Mouse (Mus musculus): ENCODE results near the gene Sh2d5.

The Sh2d5 gene

DNA sequence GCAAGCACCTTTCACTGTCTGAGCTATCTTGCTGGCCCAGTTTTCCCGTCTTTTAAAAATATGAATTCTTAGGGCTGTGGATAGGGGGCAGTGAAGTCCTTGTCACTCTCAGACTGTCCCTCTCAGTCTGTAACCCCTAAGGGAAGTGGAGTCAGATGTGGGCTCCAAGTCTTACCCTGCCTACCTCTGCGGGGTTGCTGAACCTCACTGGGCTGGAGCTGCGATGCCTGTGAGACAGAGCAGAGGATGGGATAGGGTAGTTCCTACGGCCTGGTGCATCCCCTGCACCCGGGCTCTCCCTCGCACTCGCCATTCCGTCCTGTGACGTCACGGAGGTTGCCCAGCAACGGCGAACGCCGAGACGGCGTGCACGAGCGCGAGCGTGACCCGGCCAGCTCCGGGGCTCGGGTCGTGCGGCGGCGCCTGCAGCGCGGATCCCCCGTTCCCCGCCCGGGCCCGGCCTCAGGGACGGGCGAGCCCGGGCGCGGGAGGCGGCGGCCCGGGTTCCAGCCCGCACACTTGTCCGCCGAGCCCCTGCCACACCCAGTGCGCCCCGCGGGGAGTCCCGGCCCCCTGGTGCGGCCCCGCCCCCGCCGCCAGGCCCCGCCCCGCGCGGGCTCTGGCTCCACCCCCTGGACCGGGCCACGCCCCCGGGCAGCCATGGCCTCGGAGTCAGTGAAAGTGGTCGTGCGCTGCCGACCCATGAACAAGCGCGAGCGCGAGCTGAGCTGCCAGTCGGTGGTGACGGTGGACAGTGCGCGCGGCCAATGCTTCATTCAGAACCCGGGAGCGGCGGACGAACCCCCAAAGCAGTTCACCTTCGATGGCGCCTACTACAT is 11.9 kb downstream of the Sh2d5 start:
- in situ Hi-C loops (cut with MboI), result no loop called here

DNA sequence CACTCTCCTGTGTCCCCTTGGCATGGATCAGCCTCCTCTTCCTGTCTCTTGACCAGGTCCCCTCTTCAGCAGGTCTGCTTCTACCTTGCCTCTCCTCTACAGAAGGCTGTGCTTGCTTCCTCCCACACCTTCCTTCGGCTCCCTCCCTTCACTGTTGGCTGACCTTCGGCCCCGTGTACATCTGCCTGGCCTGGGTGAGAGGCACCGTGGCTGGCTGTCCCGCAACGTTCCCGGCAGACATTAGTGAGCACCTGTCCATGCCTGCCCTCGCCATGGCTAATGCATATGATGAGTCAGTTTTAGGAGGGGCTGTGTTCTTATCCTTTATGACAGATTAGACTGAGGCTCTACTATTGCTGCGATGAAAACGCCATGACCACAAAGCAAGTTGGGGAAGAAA is 17.7 kb downstream of the Sh2d5 start:
- in situ Hi-C loops (cut with MboI), result no loop called here

DNA sequence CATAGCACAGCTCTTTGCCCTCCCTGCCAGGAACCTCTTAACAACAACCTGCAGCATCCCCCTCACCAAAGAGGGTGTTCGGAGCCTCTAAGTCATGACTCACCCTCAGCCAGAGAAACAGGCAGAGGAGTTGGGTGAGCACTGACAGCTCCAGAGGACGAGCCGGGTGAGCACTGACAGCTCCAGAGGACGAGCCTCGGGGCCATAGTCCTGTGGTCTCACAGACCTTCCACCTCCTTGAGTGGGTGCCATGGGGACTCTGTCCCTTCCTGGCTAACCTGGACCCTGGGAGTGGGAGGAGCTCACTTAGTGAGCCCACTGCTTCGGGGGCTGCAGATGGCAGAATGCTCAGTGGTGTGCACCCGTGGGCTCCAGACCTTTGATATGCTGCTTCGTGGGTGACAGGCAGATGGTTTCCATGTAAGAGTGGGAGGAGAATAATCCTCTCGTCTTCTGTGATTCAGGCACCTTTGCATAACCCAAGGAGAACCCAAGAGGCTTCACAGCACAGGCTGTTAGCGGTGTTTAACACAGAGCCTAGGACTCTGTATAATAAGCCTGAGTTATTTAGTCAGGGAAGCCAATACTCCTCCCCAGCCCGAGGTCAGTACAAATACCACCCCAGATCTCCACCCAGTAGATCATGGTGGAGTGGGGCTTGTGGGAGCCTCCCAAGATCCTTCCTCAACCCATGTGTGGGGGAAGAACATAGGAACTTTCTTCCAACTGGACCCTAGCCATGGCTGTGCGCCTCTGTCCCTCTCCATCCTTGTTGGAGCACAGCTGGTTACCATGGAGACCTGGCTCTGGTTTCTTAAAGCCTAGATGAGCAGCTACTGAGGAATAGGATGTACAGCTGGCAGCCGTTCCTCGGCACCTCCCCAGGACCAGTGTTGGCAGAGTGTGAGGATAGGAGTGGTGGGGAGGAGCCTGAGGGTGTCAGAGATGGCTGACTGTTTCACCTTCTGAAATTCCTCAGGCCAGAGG is 22.1 kb downstream of the Sh2d5 start:
- in situ Hi-C loops (cut with MboI), result no loop called here

DNA sequence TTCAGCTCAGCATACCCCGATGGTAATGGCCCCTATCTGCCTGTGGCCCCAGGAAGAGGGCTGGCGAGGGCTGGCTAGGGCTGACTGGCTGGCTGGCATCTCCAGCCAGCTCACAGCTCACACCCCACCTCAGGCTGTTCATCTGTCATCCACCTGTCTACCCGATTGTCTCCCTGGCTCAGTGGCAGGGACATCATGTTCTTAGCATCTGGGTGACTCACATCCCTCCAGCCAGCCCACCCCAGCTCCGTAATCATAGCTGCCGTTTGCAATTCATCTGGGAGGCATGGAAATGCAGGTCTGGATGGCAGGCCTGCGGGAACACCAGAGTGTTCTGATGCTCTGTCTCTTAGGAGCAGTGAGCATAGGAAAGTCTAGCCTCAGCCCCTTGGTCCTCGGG is 28.1 kb downstream of the Sh2d5 start:
- in situ Hi-C loops (cut with MboI), result no loop called here

DNA sequence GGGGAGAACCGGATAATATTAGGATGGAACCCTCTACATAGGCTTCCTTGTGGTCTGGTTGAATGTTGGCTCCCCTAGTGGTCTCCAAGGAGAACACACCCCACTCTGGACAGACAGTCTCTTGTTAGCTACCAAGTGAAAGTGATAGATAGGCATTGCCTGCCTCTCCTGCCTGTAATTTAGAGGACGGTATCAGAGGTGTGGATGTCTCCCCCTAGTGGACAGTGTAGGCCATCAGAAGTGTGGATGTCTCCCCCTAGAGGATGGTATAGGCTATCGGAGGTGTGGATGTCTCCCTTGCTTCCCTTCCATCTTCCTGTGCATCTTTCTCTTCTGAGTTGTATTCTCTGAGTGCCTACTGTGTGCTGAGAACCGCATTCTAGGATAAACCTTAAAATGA is 32.6 kb downstream of the Sh2d5 start:
- in situ Hi-C loops (cut with MboI), result no loop called here

DNA sequence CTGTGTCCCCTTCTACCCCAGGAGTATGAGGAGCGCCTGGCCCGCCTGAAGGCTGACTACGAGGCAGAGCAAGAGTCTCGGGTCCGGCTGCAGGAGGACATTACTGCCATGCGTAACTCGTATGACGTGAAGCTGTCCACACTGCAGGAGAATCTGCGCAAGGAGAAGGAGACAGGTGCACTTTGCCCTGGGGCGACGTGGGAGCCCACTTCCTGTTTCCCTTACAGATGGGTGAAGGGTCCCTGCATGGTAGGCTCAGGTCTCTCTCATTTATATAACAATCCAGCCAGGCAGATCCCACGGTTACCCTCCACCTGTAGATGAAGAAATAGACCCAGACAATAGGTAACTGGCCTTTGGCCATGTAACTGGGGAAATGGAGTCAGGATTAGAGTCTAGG is 36.2 kb downstream of the Sh2d5 start:
- in situ Hi-C loops (cut with MboI), result no loop called here

DNA sequence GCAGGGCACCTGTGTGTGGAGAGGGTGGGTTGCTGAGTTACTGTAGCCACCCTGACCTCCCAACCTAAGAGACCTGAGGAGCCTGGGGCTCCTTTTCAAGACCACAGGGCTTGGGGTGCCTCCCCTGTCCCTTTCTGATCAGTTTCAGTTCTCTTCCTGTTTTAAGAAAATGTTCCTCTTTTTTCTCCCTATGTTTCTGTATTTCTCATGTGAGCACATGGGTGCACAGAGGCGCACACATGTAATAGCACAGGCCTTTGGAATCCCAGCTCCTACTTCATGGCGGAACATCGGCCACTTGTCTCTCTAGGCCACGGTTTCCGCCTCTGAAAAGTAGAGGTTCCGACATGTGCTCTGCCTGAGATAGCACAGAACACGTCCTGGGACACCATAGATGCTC is 38.5 kb downstream of the Sh2d5 start:
- in situ Hi-C loops (cut with MboI), result no loop called here

DNA sequence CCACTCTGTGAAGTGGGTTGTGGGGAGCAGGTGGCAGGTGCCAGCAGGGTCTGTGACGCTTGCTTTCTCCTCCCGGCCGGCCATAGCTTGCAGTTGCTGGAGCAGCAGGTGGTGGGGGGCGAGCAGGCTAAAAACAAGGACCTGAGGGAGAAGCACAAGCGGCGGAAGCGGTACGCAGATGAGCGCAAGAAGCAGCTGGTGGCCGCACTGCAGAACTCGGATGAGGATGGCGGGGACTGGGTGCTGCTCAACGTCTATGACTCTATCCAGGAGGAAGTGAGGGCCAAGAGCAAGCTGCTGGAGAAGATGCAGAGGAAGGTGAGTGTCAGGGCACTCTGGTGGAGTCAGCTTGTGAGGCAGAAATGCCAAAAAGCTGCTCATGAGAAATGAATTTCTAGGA is 41.8 kb downstream of the Sh2d5 start:
- in situ Hi-C loops (cut with MboI), result no loop called here

DNA sequence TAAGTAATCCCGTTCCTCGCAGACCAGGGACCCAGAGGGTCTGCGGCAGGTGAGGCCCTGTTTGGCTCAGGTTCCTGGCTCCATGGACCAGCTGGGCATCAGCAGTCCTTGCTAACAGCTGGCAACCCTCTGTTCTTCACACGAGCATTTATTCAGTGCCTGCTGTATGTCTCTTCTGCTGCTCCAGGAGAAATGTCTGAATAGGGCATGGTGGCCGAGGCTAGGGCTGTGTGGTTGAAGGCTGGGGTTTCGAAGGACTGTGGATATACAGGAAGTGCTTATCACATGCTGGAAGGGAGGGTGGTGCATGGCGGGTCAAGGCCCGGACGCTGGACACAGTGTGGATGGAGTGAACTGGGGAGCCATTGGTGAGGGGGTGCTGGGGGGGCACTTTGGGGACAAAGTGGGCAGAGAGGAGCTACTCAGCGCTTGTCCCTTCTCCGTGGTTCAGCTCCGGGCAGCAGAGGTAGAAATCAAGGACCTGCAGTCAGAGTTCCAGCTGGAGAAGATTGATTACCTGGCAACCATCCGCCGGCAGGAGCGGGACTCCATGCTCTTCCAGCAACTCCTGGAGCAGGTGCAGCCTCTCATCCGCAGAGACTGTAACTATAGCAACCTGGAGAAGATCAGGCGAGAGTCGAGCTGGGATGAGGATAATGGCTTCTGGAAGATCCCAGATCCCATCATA is 43.2 kb downstream of the Sh2d5 start:
- in situ Hi-C loops (cut with MboI), result no loop called here

DNA sequence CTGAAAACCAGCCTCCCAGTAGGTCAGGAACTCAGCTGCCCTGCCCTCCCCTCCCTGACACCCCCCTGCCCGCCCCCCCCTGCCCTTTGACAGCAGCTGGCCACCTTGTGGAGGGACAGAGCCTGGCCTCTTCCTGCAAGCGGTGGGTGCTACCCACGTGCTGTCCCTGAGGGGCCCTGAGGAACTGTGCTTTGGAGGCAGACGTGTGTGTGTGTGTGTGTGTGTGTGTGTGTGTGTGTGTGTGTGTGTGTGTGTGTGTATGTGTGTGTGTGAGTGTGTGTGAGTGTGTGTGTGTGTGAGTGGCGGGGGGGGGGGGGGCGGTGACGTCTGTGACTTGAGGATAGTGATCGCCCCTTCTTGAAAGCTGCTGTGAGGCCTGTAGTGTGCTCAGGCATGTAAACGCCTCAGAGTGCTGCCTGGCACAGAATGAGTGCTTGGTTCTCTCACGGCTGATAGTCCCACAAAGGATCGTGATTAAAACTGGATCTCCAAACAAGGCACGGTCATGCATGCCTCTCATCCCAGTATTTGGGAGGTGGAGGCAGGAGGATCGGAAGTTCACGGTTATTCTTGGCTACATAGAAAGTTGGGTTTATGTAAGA is 43.8 kb downstream of the Sh2d5 start:
- in situ Hi-C loops (cut with MboI), result no loop called here

DNA sequence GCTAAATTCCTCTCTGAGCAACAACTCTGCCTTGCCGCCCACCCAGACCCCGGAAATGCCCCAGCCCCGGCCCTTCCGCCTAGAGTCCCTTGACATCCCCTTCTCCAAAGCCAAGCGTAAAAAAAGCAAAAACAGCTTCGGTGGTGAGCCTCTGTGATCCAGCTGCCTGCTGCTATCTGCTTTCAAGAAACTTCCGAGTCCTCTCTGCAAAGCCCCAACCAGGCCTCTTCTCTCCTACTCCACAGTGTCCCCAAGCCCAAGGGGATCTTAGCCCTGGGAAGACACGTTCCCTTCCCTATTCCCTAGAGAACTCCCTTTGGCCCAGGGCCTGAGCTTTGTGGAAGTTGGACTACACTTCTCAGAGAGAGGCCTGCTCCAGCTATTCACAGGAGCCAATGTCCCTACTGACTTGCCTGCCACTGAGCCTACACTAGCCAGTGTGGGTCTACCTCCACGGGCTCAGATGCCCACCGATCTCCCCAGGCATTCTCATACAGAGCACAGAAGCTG is 51.1 kb downstream of the Sh2d5 start:
- in situ Hi-C loops (cut with MboI), result no loop called here

DNA sequence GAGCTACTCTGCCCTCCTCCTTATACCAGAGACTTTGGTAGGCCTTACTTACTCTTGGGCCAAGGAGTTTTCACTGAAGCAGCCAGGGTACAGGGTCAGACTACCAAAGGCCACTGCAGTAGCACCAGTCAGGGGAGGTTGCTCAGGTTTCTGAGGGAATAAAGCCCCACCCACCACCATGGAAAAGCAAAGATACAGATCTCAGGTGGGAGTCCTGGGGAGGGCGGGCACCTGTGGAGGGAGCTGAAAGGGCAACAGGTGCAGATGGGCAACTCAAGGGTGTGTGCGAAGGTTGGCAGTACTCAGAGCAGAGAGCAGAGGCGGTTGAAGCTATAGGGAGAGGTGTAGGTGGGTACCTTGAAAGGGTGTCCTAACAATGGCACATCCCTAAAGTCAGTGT is 52.8 kb downstream of the Sh2d5 start:
- in situ Hi-C loops (cut with MboI), result no loop called here

DNA sequence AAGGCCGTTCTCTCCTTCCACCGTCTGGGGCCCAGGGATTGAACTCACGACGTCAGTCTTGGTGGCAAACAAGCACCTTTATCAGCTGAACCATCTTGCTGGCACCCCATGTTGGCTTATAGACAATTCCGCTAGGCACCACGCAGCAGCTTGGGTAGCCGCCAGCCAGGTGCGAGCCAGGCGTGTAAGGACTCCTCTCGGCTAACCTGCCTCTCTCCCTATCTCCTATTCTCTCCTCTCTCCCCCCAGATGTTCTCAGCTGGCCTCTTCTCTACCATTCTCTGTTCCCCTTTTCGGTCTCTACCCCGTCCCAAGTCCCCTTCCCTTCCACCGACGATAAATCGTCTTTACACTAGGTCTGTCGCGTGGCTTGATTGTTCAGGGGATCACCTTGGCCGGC is 53.5 kb downstream of the Sh2d5 start:
- in situ Hi-C loops (cut with MboI), result no loop called here

DNA sequence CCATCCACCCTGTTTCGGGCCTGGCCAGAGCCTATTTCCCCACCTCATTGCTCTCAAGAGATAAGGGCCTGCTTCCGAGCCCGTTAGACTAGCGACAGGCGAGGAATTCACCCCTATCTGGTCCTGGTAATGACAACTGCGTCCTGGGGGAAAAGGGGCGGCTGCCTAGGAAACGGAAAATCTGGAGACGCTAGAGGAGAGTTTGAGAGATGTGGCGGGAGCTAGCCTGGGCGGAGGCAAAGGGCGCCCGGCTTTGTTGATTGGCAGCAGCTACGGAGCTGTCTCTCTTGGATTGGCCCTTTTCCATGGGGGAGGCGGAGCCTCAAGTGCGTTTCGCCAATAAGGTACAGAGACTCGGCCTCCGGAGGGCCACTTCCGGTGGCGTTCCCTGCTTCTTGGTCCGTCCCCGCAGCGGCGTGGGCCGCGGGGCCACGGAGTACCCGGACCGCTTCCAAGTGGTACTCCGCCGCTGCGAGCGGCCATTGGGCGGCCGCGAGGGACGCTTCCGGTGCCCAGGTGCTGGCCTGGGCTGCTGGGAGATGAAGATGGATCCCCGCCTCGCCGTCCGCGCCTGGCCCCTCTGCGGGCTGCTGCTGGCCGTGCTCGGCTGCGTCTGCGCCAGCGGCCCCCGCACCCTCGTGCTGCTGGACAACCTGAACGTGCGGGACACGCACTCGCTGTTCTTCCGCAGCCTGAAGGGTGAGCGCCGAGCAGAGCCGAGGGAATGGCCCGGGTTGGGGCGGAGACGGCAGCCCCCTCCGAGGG is 54.3 kb downstream of the Sh2d5 start, which contains the start of gene Ddost:
Ddost (plus strand) TSS at position 391 of the 765 bp plus-strand sequence.
- in situ Hi-C loops (cut with MboI), result no loop called here

DNA sequence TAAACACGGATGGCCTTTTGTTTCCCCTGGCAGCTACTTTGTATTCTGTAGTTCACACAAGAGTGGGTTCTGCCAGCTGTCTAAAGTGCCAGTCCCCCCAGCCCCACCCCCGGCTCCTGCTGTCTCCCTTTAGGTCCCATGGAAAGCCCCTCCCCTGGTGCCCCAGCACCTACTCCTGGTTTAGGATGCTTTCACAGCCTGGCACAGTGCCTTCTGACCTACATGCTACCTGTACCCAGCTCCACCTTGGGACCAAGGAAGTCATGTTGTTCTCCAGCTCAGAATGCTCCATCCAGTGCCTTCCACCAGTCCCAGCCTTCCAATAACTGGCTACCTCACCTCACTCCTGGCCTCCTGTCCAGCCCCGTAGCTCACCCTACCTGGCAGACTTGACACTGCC is 56.8 kb downstream of the Sh2d5 start:
- in situ Hi-C loops (cut with MboI), result no loop called here

DNA sequence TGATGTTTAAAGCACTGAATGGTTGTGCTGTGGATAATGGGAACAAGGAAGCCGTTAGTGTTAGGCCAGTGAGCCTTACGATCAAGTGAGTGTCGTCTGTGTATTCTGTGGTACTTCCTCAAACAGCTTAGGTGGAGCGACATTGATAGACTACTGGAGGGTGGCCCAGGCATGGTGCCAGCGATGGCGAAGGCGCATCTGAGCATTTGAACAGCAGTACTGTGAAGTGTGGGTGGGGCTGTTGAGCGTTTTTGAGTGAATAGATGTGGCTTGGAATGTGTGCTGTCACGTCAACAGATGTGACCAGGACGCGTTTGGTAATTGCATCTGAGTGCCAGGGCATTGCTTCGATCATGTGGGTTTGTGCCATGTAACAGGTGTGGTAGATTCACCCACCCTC is 57.5 kb downstream of the Sh2d5 start:
- in situ Hi-C loops (cut with MboI), result no loop called here

DNA sequence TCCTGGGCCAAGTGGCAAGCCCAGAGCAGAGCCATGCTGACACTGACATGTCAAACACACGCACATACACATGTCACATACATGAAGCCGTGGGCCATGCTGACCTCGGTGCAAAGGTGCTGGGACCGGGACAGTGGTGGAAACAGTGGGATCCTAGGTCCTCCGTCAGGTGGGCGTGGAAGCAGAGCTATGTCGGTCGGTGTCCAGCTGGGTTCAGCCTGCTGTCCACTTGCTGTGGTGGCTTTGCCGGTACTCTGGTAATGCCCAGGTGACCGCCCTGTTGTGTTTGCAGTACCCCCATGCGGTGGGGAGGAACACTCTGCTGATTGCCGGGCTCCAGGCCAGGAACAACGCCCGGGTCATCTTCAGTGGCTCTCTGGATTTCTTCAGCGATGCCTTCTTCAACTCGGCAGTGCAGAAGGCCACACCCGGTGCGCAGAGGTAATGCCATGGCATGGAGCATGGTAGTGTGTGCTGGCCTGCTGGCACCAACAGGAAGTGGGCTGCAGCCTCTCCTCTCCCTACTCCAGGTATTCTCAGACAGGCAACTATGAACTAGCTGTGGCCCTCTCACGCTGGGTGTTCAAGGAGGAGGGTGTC is 60.2 kb downstream of the Sh2d5 start:
- in situ Hi-C loops (cut with MboI), result no loop called here

Data from mature B cell (primary cell).